Mouse (Mus musculus) neural tube, embryonic 13.5 days (tissue): ENCODE measurements at regions not wholly inside any gene's neighbourhood (a gene's known extent, or its start where the extent isn't known, plus 50 kb on each side); places are given as distances from the start of the nearest gene placed in this dataset.

Experiments
- ATAC-seq: fragments of 200-750 bp; cut with Nextera tagmentation; 2 replicates; pipeline ENCODE4 v1.8.0; 2017; ENCODE audit warnings: low read depth, mild to moderate bottlenecking, moderate TSS enrichment, moderate library complexity
- H3K27ac ChIP-seq: fragments of 300-500 bp; sonication (generic); replicated peaks from 2 replicates; pipeline ENCODE4 v1.5.1; 2015; ENCODE audit warnings: moderate library complexity, mild to moderate bottlenecking, inconsistent platforms
- H3K27me3 ChIP-seq: fragments of 300-500 bp; sonication (generic); 2 replicates; pipeline ENCODE4 v1.6.1; 2015; ENCODE audit warnings: mild to moderate bottlenecking, inconsistent platforms
- H3K36me3 ChIP-seq: fragments of 300-500 bp; sonication (generic); 2 replicates; pipeline ENCODE4 v1.6.1; 2015; ENCODE audit warnings: mild to moderate bottlenecking, inconsistent platforms
- H3K4me1 ChIP-seq: fragments of 300-500 bp; sonication (generic); replicated peaks from 2 replicates; pipeline ENCODE4 v1.6.1; 2015; ENCODE audit warnings: inconsistent platforms
- H3K4me2 ChIP-seq: fragments of 300-500 bp; sonication (generic); 2 replicates; pipeline ENCODE4 v1.6.1; 2015; ENCODE audit warnings: inconsistent platforms, mild to moderate bottlenecking, moderate library complexity
- H3K4me3 ChIP-seq: fragments of 300-500 bp; sonication (generic); 2 replicates; pipeline ENCODE4 v1.5.1; 2015; ENCODE audit warnings: mild to moderate bottlenecking, inconsistent platforms
- H3K9ac ChIP-seq: fragments of 300-500 bp; sonication (generic); 2 replicates; pipeline ENCODE4 v1.6.1; 2015; ENCODE audit warnings: moderate library complexity, mild to moderate bottlenecking, inconsistent platforms
- H3K9me3 ChIP-seq: fragments of 300-500 bp; sonication (generic); 2 replicates; pipeline ENCODE4 v1.6.1; 2016; ENCODE audit warnings: inconsistent platforms
- WGBS: fragments of 180-500 bp; shearing (Covaris S2); methylation state at CpG from one replicate; pipeline ENCODE4 v1.1.7; 2015; 5-methylcytosine and 5-hydroxymethylcytosine counted together

- no peaks in the 10 kb centered on the region for H3K36me3 ChIP-seq
- 41% methylated on average over 5 of the region's 5 CpGs for whole genome bisulfite sequencing
- H3K9me3 ChIP-seq = no peaks in the 10 kb centered on the region
- peaks cover 11% of the 10 kb centered on the region for H3K4me1 ChIP-seq
- ATAC-seq = no peak
- H3K9ac ChIP-seq = no peak overlapping the region
- H3K27ac ChIP-seq = no peak overlapping the region
- no peaks in the 10 kb centered on the region for H3K27me3 ChIP-seq
- no peak overlapping the region for H3K4me3 ChIP-seq
- no peak overlapping the region for H3K4me2 ChIP-seq
These were observed 233.2 kb upstream of the Fn1 start for GRCm38 (mm10) chr1:71886233-71886632.

- no peak overlapping the region for H3K4me3 ChIP-seq
These were observed 228.9 kb upstream of the Fn1 start for GRCm38 (mm10) chr1:71881851-71882250.

GRCm38 (mm10) chr1:71881191-71881590, 228.2 kb upstream of the Fn1 start:
- 83% methylated on average over 4 of the region's 4 CpGs for WGBS
- no peak for ATAC-seq
- Histone ChIP-seq H3K27ac (no peak overlapping the region), H3K4me2 (no peak overlapping the region), H3K9me3 (no peaks in the 10 kb centered on the region), H3K36me3 (no peaks in the 10 kb centered on the region), H3K9ac (no peak overlapping the region), H3K27me3 (no peaks in the 10 kb centered on the region), H3K4me1 (peaks cover 8% of the 10 kb centered on the region), H3K4me3 (no peak overlapping the region)

More at GRCm38 (mm10) chr1:71881851-71882250, 228.9 kb upstream of the Fn1 start:
- WGBS = 88% methylated on average over 12 of the region's 12 CpGs
- H3K36me3 ChIP-seq = no peaks in the 10 kb centered on the region
- H3K9me3 ChIP-seq = no peaks in the 10 kb centered on the region
- H3K27ac ChIP-seq = no peak overlapping the region
- H3K27me3 ChIP-seq = no peaks in the 10 kb centered on the region
- no peak overlapping the region for H3K4me2 ChIP-seq
- ATAC-seq = no peak
- no peak overlapping the region for H3K9ac ChIP-seq
- peaks cover 11% of the 10 kb centered on the region for H3K4me1 ChIP-seq

GRCm38 (mm10) chr1:71880480-71880879, 227.5 kb upstream of the Fn1 start:
- 66% methylated on average over 6 of the region's 6 CpGs for WGBS
- Histone ChIP-seq H3K27ac (no peak overlapping the region), H3K36me3 (no peaks in the 10 kb centered on the region), H3K4me3 (no peak overlapping the region), H3K4me1 (peaks cover 1% of the 10 kb centered on the region; the same call in 1 of the 2 replicates), H3K9me3 (no peaks in the 10 kb centered on the region), H3K9ac (no peak overlapping the region), H3K4me2 (no peak overlapping the region), H3K27me3 (no peaks in the 10 kb centered on the region)
- ATAC-seq = no peak

- H3K4me2 ChIP-seq = no peak overlapping the region
- H3K9me3 ChIP-seq = no peaks in the 10 kb centered on the region
- no peaks in the 10 kb centered on the region for H3K4me1 ChIP-seq
- no peaks in the 10 kb centered on the region for H3K36me3 ChIP-seq
- ATAC-seq = no peak
- H3K27me3 ChIP-seq = no peaks in the 10 kb centered on the region
- H3K27ac ChIP-seq = no peak overlapping the region
- H3K4me3 ChIP-seq = no peak overlapping the region
- H3K9ac ChIP-seq = no peak overlapping the region
- WGBS = 77% methylated on average over 9 of the region's 9 CpGs
These were observed 223.9 kb upstream of the Fn1 start for GRCm38 (mm10) chr1:71876712-71877401.

GRCm38 (mm10) chr1:71874037-71874436, 221.0 kb upstream of the Fn1 start:
- Histone ChIP-seq H3K27ac (no peak overlapping the region), H3K9me3 (0 out of 2 replicates have a peak, but pooled peaks cover 5% of the 10 kb centered on the region), H3K4me3 (no peak overlapping the region), H3K4me1 (no peaks in the 10 kb centered on the region), H3K36me3 (no peaks in the 10 kb centered on the region), H3K9ac (no peak overlapping the region), H3K27me3 (no peaks in the 10 kb centered on the region), H3K4me2 (no peak overlapping the region)
- ATAC-seq = no peak
- 85% methylated on average over 2 of the region's 2 CpGs for WGBS

GRCm38 (mm10) chr1:71865670-71866069, 212.7 kb upstream of the Fn1 start:
- no peaks in the 10 kb centered on the region for H3K36me3 ChIP-seq
- no peak overlapping the region for H3K4me2 ChIP-seq
- ATAC-seq = no peak
- no peak overlapping the region for H3K9ac ChIP-seq
- H3K4me3 ChIP-seq = no peak overlapping the region
- H3K4me1 ChIP-seq = no peaks in the 10 kb centered on the region
- no peak overlapping the region for H3K27ac ChIP-seq
- 0 out of 2 replicates have a peak, but pooled peaks cover 3% of the 10 kb centered on the region for H3K9me3 ChIP-seq
- 69% methylated on average over 4 of the region's 4 CpGs for WGBS
- H3K27me3 ChIP-seq = no peaks in the 10 kb centered on the region

- H3K9me3 ChIP-seq = no peaks in the 10 kb centered on the region
These were observed 211.7 kb upstream of the Fn1 start for GRCm38 (mm10) chr1:71864749-71865148.

GRCm38 (mm10) chr1:71853212-71853611, 200.2 kb upstream of the Fn1 start:
- no peak overlapping the region for H3K4me3 ChIP-seq
- H3K27ac ChIP-seq = no peak overlapping the region
- H3K27me3 ChIP-seq = no peaks in the 10 kb centered on the region
- WGBS = 99% methylated on average over 2 of the region's 2 CpGs
- ATAC-seq = no peak
- H3K4me1 ChIP-seq = no peaks in the 10 kb centered on the region
- no peak overlapping the region for H3K4me2 ChIP-seq
- no peak overlapping the region for H3K9ac ChIP-seq
- no peaks in the 10 kb centered on the region for H3K36me3 ChIP-seq
- H3K9me3 ChIP-seq = no peaks in the 10 kb centered on the region

More at GRCm38 (mm10) chr1:71864749-71865148, 211.7 kb upstream of the Fn1 start:
- Histone ChIP-seq H3K9ac (no peak overlapping the region), H3K4me3 (no peak overlapping the region), H3K27me3 (no peaks in the 10 kb centered on the region), H3K36me3 (no peaks in the 10 kb centered on the region), H3K4me2 (no peak overlapping the region), H3K4me1 (no peaks in the 10 kb centered on the region), H3K27ac (no peak overlapping the region)
- no peak for ATAC-seq
- 65% methylated on average over 9 of the region's 9 CpGs for WGBS

GRCm38 (mm10) chr1:71851268-71851667, 198.3 kb upstream of the Fn1 start:
- no peaks in the 10 kb centered on the region for H3K36me3 ChIP-seq
- no peaks in the 10 kb centered on the region for H3K9me3 ChIP-seq
- H3K4me3 ChIP-seq = no peak overlapping the region
- H3K4me2 ChIP-seq = no peak overlapping the region
- no peak overlapping the region for H3K27ac ChIP-seq
- no peak overlapping the region for H3K9ac ChIP-seq
- 90% methylated on average over 8 of the region's 8 CpGs for WGBS
- H3K27me3 ChIP-seq = no peaks in the 10 kb centered on the region
- no peaks in the 10 kb centered on the region for H3K4me1 ChIP-seq
- ATAC-seq = no peak

GRCm38 (mm10) chr1:71848656-71849055, 195.7 kb upstream of the Fn1 start:
- Histone ChIP-seq H3K9me3 (no peaks in the 10 kb centered on the region), H3K27me3 (no peaks in the 10 kb centered on the region), H3K27ac (no peak overlapping the region), H3K36me3 (no peaks in the 10 kb centered on the region), H3K4me2 (no peak overlapping the region), H3K4me1 (no peaks in the 10 kb centered on the region), H3K4me3 (no peak overlapping the region), H3K9ac (no peak overlapping the region)
- WGBS = 92% methylated on average over 5 of the region's 5 CpGs
- no peak for ATAC-seq

GRCm38 (mm10) chr1:71844938-71845685, 192.1 kb upstream of the Fn1 start:
- peaks cover 7% of the 10 kb centered on the region for H3K4me1 ChIP-seq
- 75% methylated on average over 16 of the region's 16 CpGs for WGBS
- ATAC-seq = no peak
- H3K4me3 ChIP-seq = no peak overlapping the region
- H3K9ac ChIP-seq = no peak overlapping the region
- no peaks in the 10 kb centered on the region for H3K36me3 ChIP-seq
- H3K27ac ChIP-seq = no peak overlapping the region
- no peaks in the 10 kb centered on the region for H3K27me3 ChIP-seq
- H3K4me2 ChIP-seq = no peak overlapping the region
- H3K9me3 ChIP-seq = no peaks in the 10 kb centered on the region
